Mouse (Mus musculus): ENCODE results near the gene Olfr1344. TPM values are rescaled to one million over a fixed set of nuclear protein-coding genes. Genes with fewer than 3 reads are reported as not detected.

Gene Olfr1344
- not detected in 2 replicates for polyA plus RNA-seq (2016; fragmentation: Nextera tagmentation; extraction: Ambion mirVana)

DNA sequence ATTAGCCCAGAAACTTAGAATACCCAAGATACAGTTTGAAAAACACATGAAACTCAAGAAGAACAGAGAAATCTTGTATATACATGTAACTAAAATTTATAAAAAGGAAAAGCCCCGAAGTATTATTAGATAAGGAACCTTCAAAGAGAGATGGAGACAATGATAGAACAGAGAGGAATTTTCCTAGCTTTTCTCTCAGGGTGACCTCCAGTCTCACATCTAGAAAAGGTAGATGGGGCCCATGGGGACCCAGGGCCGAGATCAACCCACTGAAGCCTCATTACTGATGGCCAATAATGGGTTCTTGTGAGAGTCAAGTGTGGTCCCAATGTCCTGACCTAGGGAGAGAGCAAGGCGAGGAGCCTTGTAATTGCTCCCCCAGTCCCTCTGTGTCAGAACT, at the start of gene Olfr1344:
Olfr1344 (plus strand) TSS at position 301 of the 400 bp plus-strand sequence.
- no peaks in the 10 kb centered on the region for H3K27me3 ChIP-seq (replicated peaks)
- H3K9ac ChIP-seq = no peak within 1 kb of the TSS
- WGBS (ENCODE audit: insufficient replicate concordance) = 50% methylated on average over 3 of the region's 3 CpGs
- H3K4me1 ChIP-seq = no peaks in the 10 kb centered on the region
- H3K27ac ChIP-seq = no peak within 1 kb of the TSS
- H3K4me2 ChIP-seq = no peak within 1 kb of the TSS
- no peak for ATAC-seq
- H3K4me3 ChIP-seq = no peak within 1 kb of the TSS
- H3K36me3 ChIP-seq = no peaks in the 10 kb centered on the region
- H3K9me3 ChIP-seq (replicated peaks) = no peaks in the 10 kb centered on the region

DNA sequence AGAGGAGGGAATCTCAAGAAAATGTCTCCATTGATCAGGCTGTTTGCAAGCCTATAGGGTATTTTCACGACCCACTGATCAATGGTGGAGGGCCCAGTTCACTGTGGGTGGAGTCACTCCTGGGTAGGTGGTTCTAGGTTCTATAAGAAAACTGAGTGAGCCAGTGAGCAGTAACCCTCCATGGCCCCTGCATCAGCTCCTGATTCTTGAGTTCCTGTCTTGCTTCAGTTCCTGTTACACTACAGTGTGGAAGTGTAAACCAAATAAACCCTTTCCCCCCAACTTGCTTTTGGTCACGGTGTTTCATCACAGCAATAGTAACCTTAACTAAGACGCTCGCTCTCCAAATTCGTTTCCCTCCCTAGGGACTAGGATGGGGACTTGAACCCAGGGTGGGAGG, 49.5 kb upstream of the Olfr1344 start:
- 82% methylated on average over 5 of the region's 5 CpGs for WGBS (ENCODE audit: insufficient replicate concordance)
- H3K36me3 ChIP-seq = peaks cover 15% of the 10 kb centered on the region
- no peak overlapping the region for H3K27ac ChIP-seq
- no peak for ATAC-seq
- H3K9me3 ChIP-seq (replicated peaks) = no peaks in the 10 kb centered on the region
- H3K4me3 ChIP-seq = no peak overlapping the region
- no peaks in the 10 kb centered on the region for H3K27me3 ChIP-seq (replicated peaks)
- no peak overlapping the region for H3K9ac ChIP-seq
- H3K4me2 ChIP-seq = no peak overlapping the region
- peaks cover 3% of the 10 kb centered on the region for H3K4me1 ChIP-seq

GRCm38 (mm10) chr7:6389449-6389848, 49.0 kb upstream of the Olfr1344 start:
- H3K36me3 ChIP-seq = peaks cover 20% of the 10 kb centered on the region
- no peak overlapping the region for H3K4me3 ChIP-seq
- H3K4me2 ChIP-seq = no peak overlapping the region
- WGBS (ENCODE audit: insufficient replicate concordance) = 48% methylated on average over 5 of the region's 5 CpGs
- H3K27me3 ChIP-seq (replicated peaks) = no peaks in the 10 kb centered on the region
- no peak for ATAC-seq
- H3K4me1 ChIP-seq = no peaks in the 10 kb centered on the region
- H3K9me3 ChIP-seq (replicated peaks) = no peaks in the 10 kb centered on the region
- H3K9ac ChIP-seq = no peak overlapping the region
- no peak overlapping the region for H3K27ac ChIP-seq

GRCm38 (mm10) chr7:6397996-6398975, 40.2 kb upstream of the Olfr1344 start, which contains the start of gene Smim17:
Gene Smim17, plus strand, starts transcription at chr7:6398715.
- H3K9ac ChIP-seq = peak within 1 kb of the TSS; percentile 58; the same call in 1 of the 2 replicates
- H3K9me3 ChIP-seq (replicated peaks) = no peaks in the 10 kb centered on the region
- peak within 1 kb of the TSS; percentile 71 for H3K4me2 ChIP-seq
- 25% methylated on average over 25 of the region's 25 CpGs for WGBS (ENCODE audit: insufficient replicate concordance)
- H3K4me1 ChIP-seq = peaks cover 7% of the 10 kb centered on the region
- H3K27ac ChIP-seq = no peak within 1 kb of the TSS
- ATAC-seq = peak; percentile 75
- peak within 1 kb of the TSS; percentile 60 for H3K4me3 ChIP-seq
- no peaks in the 10 kb centered on the region for H3K27me3 ChIP-seq (replicated peaks)
- H3K36me3 ChIP-seq = peaks cover 14% of the 10 kb centered on the region

- no peak within 1 kb of the TSS for H3K9ac ChIP-seq
- no peak within 1 kb of the TSS for H3K4me3 ChIP-seq
- H3K4me2 ChIP-seq = no peak within 1 kb of the TSS
- H3K9me3 ChIP-seq (replicated peaks) = no peaks in the 10 kb centered on the region
- H3K4me1 ChIP-seq = no peaks in the 10 kb centered on the region
- WGBS (ENCODE audit: insufficient replicate concordance) = 2% methylated on average over 17 of the region's 17 CpGs
- ATAC-seq = peak; percentile 83
- no peaks in the 10 kb centered on the region for H3K36me3 ChIP-seq
- H3K27me3 ChIP-seq (replicated peaks) = peaks cover 2% of the 10 kb centered on the region
- H3K27ac ChIP-seq = no peak within 1 kb of the TSS
These were observed 28.4 kb upstream of the Olfr1344 start, which contains the start of gene Gm20715 for GRCm38 (mm10) chr7:6410043-6410442. Gene Gm20715, plus strand, starts transcription at chr7:6410277.

DNA sequence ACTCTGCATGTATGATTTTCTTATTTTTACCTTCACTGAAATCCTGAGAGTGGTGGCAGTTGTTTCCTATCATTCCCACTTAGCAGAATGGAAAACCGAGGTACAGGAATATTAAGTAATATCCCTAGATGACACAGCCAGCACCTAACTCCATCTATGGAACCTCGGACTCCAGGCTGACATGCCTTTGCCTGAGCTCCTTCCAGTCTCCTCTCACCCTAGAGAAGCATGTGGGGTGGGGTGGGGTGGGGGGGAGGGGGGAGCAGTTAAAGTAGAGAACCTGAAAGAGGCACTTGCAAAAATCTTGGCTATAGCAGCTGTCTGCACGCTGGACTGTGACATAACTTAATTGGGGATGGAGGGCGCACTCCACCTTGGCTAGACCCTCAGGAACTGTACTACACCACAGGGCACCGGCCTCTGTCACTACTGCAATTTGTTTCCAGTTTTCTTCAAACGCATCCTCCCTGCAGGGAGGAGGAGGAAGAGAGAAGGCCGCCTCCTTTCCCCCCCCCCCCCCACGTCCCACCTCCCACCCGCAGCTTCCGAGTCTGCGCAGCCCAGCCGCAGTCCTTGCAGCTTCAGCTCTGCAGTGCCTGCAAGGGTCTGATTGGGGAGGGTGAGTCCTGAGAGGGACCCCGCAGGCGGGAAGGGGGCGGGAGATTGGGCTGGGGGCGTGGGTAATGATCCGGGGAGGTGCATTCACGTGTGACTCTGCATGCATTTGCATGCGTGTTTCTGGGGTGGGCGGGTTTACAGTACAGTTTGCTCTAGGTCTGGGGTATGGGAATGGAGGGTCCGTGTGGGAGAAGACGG, 23.7 kb upstream of the Olfr1344 start:
- ATAC-seq = no peak
- no peak overlapping the region for H3K4me2 ChIP-seq
- no peak overlapping the region for H3K4me3 ChIP-seq
- no peaks in the 10 kb centered on the region for H3K36me3 ChIP-seq
- H3K9ac ChIP-seq = no peak overlapping the region
- H3K9me3 ChIP-seq (replicated peaks) = no peaks in the 10 kb centered on the region
- H3K4me1 ChIP-seq = no peaks in the 10 kb centered on the region
- WGBS (ENCODE audit: insufficient replicate concordance) = 7% methylated on average over 21 of the region's 22 CpGs
- peaks cover 4% of the 10 kb centered on the region for H3K27me3 ChIP-seq (replicated peaks)
- H3K27ac ChIP-seq = no peak overlapping the region

- no peak for ATAC-seq
- no peaks in the 10 kb centered on the region for H3K9me3 ChIP-seq (replicated peaks)
- no peak overlapping the region for H3K27ac ChIP-seq
- no peak overlapping the region for H3K9ac ChIP-seq
- no peaks in the 10 kb centered on the region for H3K4me1 ChIP-seq
- peaks cover 4% of the 10 kb centered on the region for H3K27me3 ChIP-seq (replicated peaks)
- no peaks in the 10 kb centered on the region for H3K36me3 ChIP-seq
- 23% methylated on average over 8 of the region's 8 CpGs for WGBS (ENCODE audit: insufficient replicate concordance)
- no peak overlapping the region for H3K4me2 ChIP-seq
- no peak overlapping the region for H3K4me3 ChIP-seq
These were observed 23.1 kb upstream of the Olfr1344 start for GRCm38 (mm10) chr7:6415442-6415787.

DNA sequence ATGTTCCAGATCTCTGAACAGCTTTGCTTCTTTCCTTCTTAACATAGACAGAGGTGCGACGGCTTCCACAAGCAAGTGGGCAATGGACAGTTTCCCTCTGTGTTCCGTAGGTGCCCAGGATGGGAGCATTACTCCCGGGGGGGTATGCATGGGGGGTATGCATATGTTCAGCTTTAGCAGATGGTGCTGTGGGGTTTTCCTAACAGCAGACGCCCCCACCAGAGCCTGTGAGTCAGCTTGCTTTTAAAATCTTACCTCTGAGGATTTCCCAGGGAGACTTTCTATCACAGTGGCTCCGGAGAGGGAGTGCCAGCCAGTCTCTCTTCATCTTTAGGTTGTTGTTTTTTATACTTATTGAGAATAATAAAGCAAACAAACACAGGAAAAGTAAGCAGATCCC, 18.6 kb upstream of the Olfr1344 start:
- H3K4me2 ChIP-seq = no peak overlapping the region
- no peak for ATAC-seq

DNA sequence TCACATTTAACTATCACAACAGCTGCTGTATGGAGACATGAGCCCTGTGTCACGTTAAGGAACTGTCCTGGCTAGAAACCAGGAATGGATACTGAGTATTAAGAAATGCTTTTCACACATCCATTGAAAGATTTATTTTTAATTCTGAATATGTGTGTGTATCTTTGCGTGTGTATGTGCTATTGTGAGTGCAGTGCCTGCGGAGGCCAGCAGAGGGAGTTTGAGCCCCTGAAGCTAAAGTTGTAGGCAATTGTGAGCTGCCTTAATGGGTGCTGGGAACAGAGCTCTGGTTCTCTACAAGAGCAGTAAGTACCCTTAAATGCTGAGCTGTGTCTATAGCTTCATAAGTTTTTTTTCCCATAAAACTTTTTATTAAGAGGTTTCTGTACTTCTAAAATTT, 9.1 kb upstream of the Olfr1344 start:
- H3K9ac ChIP-seq = no peak overlapping the region
- 75% methylated on average over 3 of the region's 3 CpGs for WGBS (ENCODE audit: insufficient replicate concordance)
- peaks cover 10% of the 10 kb centered on the region; the same call in 1 of the 2 replicates for H3K9me3 ChIP-seq (replicated peaks)
- no peaks in the 10 kb centered on the region for H3K4me1 ChIP-seq
- no peak for ATAC-seq
- H3K4me3 ChIP-seq = no peak overlapping the region
- H3K4me2 ChIP-seq = no peak overlapping the region
- H3K27ac ChIP-seq = no peak overlapping the region
- no peaks in the 10 kb centered on the region for H3K27me3 ChIP-seq (replicated peaks)
- no peaks in the 10 kb centered on the region for H3K36me3 ChIP-seq

More for the DNA sequence above, 18.6 kb upstream of the Olfr1344 start:
- no peak overlapping the region for H3K4me3 ChIP-seq
- 58% methylated on average over 6 of the region's 6 CpGs for WGBS (ENCODE audit: insufficient replicate concordance)
- H3K9me3 ChIP-seq (replicated peaks) = no peaks in the 10 kb centered on the region
- no peaks in the 10 kb centered on the region for H3K36me3 ChIP-seq
- no peak overlapping the region for H3K27ac ChIP-seq
- H3K27me3 ChIP-seq (replicated peaks) = peaks cover 3% of the 10 kb centered on the region
- no peak overlapping the region for H3K9ac ChIP-seq
- H3K4me1 ChIP-seq = no peaks in the 10 kb centered on the region

- no peak overlapping the region for H3K9ac ChIP-seq
- H3K4me3 ChIP-seq = no peak overlapping the region
- no peaks in the 10 kb centered on the region for H3K27me3 ChIP-seq (replicated peaks)
- H3K4me1 ChIP-seq = no peaks in the 10 kb centered on the region
- no peak for ATAC-seq
- no peaks in the 10 kb centered on the region for H3K36me3 ChIP-seq
- no peak overlapping the region for H3K4me2 ChIP-seq
- no peak overlapping the region for H3K27ac ChIP-seq
- 22% methylated on average over 2 of the region's 2 CpGs for WGBS (ENCODE audit: insufficient replicate concordance)
- H3K9me3 ChIP-seq (replicated peaks) = peaks cover 10% of the 10 kb centered on the region; the same call in 1 of the 2 replicates
These were observed 8.1 kb upstream of the Olfr1344 start for GRCm38 (mm10) chr7:6430342-6430741.

GRCm38 (mm10) chr7:6441173-6441572, 2.7 kb downstream of the Olfr1344 start:
- ATAC-seq = no peak
- H3K27me3 ChIP-seq (replicated peaks) = no peaks in the 10 kb centered on the region
- H3K9me3 ChIP-seq (replicated peaks) = no peaks in the 10 kb centered on the region
- H3K4me3 ChIP-seq = no peak overlapping the region
- H3K4me1 ChIP-seq = no peaks in the 10 kb centered on the region
- no peak overlapping the region for H3K9ac ChIP-seq
- H3K36me3 ChIP-seq = no peaks in the 10 kb centered on the region
- H3K27ac ChIP-seq = no peak overlapping the region
- H3K4me2 ChIP-seq = no peak overlapping the region
- 47% methylated on average over 2 of the region's 2 CpGs for WGBS (ENCODE audit: insufficient replicate concordance)

- no peak overlapping the region for H3K4me3 ChIP-seq
- no peaks in the 10 kb centered on the region for H3K9me3 ChIP-seq (replicated peaks)
- no peak overlapping the region for H3K27ac ChIP-seq
- ATAC-seq = no peak
- H3K9ac ChIP-seq = no peak overlapping the region
- H3K4me1 ChIP-seq = no peaks in the 10 kb centered on the region
- no peaks in the 10 kb centered on the region for H3K27me3 ChIP-seq (replicated peaks)
- no peaks in the 10 kb centered on the region for H3K36me3 ChIP-seq
- 31% methylated on average over 5 of the region's 5 CpGs for WGBS (ENCODE audit: insufficient replicate concordance)
- H3K4me2 ChIP-seq = no peak overlapping the region
These were observed 9.3 kb downstream of the Olfr1344 start for GRCm38 (mm10) chr7:6447771-6448170.

Measured in liver, embryonic 12.5 days (tissue).